Mouse (Mus musculus): ENCODE data around the gene Itga5.

- no peak for TF ChIP-seq CTCF (IDR thresholded peaks at IDR 0.05; ENCODE audit: low read depth, low read length)
- 0 out of 2 replicates have a peak, but pooled peaks have one; percentile 64 for TF ChIP-seq POLR2A (IDR thresholded peaks at IDR 0.05; ENCODE audit: borderline replicate concordance, low read depth, low read length)
Observed at GRCm38 (mm10) chr15:103366376-103367149, at the start of gene Itga5.

Measured in bone marrow macrophage, adult 2 months (primary cell).